Mouse (Mus musculus): ENCODE data around the gene Tom1l2. TPM values are rescaled to one million over a fixed set of nuclear protein-coding genes. Genes with fewer than 3 reads are reported as not detected.
A peak's percentile ranks its signal among the peaks of the same experiment; 100 is the strongest.

The Tom1l2 gene
- polyA plus RNA-seq, 1 experiment from 2014 or later: 28.7 TPM

DNA sequence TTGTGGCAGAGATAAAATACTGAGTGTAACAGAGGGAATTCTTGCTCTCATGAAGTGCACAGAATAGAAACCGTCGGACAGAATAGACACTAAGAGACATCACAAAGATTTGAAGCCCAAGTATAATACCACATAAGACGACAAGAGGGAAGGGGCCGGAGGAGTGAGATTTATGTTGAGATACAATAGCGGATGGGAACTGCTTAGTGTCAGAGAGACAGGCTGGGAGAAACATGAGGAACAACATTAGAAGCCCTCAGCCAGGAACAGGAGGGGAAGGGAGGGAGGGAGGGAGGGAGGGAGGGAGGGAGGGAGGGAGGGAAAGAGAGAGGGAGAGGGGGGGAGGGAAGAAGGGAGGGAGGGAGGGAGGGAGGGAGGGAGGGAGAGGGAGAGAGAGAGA, 74.9 kb downstream of the Tom1l2 start:
- Histone ChIP-seq H3K4me3 (no peak overlapping the region), H3K9me3 (no peaks in the 10 kb centered on the region), H3K4me2 (replicated peaks) (no peak overlapping the region), H3K4me1 (peaks cover 25% of the 10 kb centered on the region), H3K27me3 (no peaks in the 10 kb centered on the region), H3K36me3 (no peaks in the 10 kb centered on the region), H3K9ac (no peak overlapping the region), H3K27ac (no peak overlapping the region)
- 69% methylated on average over 5 of the region's 5 CpGs for WGBS
- ATAC-seq (ENCODE audit: insufficient number of reproducible peaks, insufficient read depth, low FRiP score, low TSS enrichment): no peak

DNA sequence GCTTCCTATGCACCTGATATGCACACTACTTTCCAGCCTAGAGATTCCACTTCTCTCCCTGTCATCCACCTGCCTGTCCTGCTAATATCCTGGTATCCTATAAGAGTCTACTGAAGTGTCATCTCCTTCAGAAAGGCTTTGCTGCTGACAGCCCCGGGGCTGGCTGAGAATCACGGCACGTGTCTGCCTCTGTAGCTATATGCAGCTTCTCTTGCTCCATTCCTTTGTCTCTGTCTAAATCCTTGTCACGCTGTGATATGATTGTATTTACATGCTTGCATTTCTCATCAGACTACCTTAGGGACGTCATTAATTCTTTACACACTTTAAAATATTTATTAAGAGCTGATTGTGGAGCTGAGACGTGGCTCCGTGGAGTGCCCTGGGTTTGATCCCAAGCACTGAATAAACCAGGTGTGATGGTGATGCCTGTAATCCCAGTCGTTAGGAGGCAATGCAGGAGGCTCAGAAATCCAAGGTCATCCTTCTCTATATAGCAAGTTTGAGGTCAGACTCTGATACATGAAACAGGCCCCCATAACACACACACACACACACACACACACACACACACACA, 75.5 kb downstream of the Tom1l2 start:
- H3K27me3 ChIP-seq: no peaks in the 10 kb centered on the region
- H3K4me3 ChIP-seq: no peak overlapping the region
- H3K9me3 ChIP-seq: no peaks in the 10 kb centered on the region
- peaks cover 26% of the 10 kb centered on the region for H3K4me1 ChIP-seq
- ATAC-seq (ENCODE audit: insufficient number of reproducible peaks, insufficient read depth, low FRiP score, low TSS enrichment): no peak
- 0 out of 2 replicates have a peak overlapping the region, but pooled peaks have one; percentile 7 for H3K27ac ChIP-seq
- H3K4me2 ChIP-seq (replicated peaks): no peak overlapping the region
- no peak overlapping the region for H3K9ac ChIP-seq
- WGBS: 74% methylated on average over 8 of the region's 8 CpGs
- no peaks in the 10 kb centered on the region for H3K36me3 ChIP-seq

DNA sequence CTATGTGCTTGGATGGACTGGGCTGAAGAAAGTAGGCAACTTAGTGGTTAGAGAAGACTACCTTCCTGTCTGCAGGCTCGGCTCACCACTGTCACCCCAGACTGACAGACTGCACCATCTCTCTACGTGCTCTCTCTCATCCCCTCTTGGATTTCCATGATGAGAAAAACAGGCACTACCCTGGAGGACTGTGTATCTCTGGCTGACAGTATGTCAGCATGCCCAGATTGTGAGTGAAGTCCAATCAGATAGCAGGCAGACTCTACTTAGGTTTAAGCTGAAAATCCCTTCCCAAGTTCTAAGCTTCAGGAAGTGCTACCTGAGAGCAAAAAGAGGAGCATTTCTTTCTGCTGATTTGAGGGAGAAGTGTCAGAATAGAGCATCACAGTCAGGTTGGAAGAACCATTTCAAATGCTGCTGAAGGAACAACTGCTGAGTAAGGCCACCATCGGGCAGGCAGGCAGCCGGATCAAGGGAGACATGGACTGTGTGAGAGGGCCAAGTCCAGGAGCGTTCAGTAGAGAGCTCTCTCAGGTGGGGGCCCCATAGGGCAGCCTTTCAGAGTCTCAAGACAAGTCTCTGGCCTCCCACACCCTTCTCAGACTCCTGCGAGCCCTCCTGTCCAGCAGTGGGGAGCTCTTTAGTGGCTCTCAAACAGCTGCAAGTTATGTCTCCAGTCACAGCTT, 76.2 kb downstream of the Tom1l2 start:
- H3K4me3 ChIP-seq: no peak overlapping the region
- no peaks in the 10 kb centered on the region for H3K36me3 ChIP-seq
- H3K9me3 ChIP-seq: no peaks in the 10 kb centered on the region
- 0 out of 2 replicates have a peak overlapping the region, but pooled peaks have one; percentile 7 for H3K27ac ChIP-seq
- H3K4me1 ChIP-seq: peaks cover 26% of the 10 kb centered on the region
- H3K27me3 ChIP-seq: no peaks in the 10 kb centered on the region
- no peak overlapping the region for H3K9ac ChIP-seq
- no peak overlapping the region for H3K4me2 ChIP-seq (replicated peaks)
- WGBS: 84% methylated on average over 6 of the region's 6 CpGs
- ATAC-seq (ENCODE audit: insufficient number of reproducible peaks, insufficient read depth, low FRiP score, low TSS enrichment): no peak

DNA sequence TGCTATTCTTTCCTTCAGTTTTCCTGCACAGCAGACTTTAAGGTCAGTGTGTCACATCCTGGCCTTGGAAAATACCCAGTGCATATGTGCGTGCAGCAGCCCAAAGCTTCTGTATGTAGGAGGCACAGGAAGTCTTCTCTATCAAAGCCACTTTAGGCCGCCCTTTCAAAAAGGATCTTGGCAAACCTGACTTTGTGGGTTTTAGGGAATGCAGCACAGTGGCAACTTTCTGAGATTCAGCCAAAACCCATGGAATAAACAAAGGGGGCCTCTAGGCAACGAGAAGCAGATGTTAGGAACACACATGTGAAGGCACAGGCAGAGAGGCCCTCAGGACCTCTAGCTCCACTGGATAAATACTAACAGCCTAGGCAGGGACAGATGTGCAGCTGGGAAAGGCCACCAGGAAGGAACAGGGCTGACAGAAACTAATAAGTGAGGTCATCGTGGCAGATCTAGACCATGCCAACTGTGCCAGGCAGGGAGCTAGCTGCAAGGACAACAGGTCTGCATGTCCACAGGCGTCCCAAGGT, 79.4 kb downstream of the Tom1l2 start:
- no peak overlapping the region for H3K4me3 ChIP-seq
- H3K9ac ChIP-seq: no peak overlapping the region; the same call in 1 of the 2 replicates
- H3K27me3 ChIP-seq: no peaks in the 10 kb centered on the region
- H3K4me2 ChIP-seq (replicated peaks): no peak overlapping the region; the same call in 1 of the 2 replicates
- peaks cover 22% of the 10 kb centered on the region for H3K4me1 ChIP-seq
- no peaks in the 10 kb centered on the region for H3K9me3 ChIP-seq
- H3K36me3 ChIP-seq: no peaks in the 10 kb centered on the region
- peak overlapping the region; percentile 84 for H3K27ac ChIP-seq
- WGBS: 20% methylated on average over 5 of the region's 5 CpGs
- peak; percentile 83 for ATAC-seq (ENCODE audit: insufficient number of reproducible peaks, insufficient read depth, low FRiP score, low TSS enrichment)

DNA sequence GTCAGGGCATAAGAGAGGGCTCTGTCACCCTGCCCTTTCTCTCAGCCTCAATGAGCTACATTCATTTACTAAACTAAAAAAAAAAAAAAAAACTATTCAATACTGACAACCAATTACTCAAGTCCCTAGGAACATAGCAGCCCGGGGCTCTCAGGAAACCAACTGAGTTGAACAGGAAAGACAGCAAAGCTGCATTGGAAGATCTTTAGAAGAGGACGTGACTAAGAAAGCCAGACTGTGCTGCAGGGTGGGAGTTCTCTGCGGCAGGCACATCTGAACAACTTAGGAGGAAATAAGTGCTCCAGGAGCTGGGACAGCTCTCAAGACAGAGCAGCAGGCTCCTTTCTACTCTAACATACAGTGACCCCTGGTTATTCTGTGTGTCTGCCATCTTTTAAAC, 84.1 kb downstream of the Tom1l2 start:
- Histone ChIP-seq H3K36me3 (no peaks in the 10 kb centered on the region), H3K4me3 (no peak overlapping the region), H3K4me2 (replicated peaks) (no peak overlapping the region), H3K9ac (no peak overlapping the region), H3K4me1 (peaks cover 9% of the 10 kb centered on the region), H3K27ac (no peak overlapping the region), H3K27me3 (no peaks in the 10 kb centered on the region), H3K9me3 (no peaks in the 10 kb centered on the region)
- 40% methylated on average over 3 of the region's 3 CpGs for WGBS
- no peak for ATAC-seq (ENCODE audit: insufficient number of reproducible peaks, insufficient read depth, low FRiP score, low TSS enrichment)

DNA sequence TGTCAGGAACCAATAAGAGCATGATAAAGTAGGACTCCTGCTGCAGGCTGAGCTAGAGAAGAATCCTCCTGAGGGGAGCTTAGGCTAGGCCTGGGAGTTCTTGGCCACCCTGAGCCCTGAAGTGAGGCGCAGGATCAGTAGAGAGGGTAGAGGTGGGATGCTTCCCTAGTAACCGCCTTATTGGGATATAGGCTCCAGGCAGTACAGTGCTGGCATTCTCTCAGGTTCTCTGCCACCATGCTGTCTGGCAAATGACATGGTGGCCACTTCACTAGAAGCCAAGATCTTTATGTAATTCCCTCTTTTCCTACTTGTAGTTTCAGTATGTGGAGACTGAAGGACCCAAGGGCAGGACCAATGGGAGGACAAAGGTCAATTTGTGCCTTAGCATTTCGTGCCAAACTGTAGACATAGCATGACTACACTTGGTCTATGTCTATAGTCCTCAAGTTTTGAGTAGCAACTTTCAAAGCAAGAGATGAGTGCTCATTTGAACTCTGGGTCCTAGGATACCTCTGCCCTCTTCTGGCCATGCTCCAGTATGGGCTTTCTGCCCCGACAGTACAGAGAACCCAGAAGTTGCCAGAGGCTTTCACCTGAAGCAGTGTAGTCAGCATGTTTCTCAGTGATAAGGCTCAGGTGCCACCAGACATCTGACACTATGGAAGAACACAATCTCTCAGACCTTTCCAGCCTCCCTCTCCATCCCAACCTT, 87.3 kb downstream of the Tom1l2 start:
- ATAC-seq (ENCODE audit: insufficient number of reproducible peaks, insufficient read depth, low FRiP score, low TSS enrichment): no peak

DNA sequence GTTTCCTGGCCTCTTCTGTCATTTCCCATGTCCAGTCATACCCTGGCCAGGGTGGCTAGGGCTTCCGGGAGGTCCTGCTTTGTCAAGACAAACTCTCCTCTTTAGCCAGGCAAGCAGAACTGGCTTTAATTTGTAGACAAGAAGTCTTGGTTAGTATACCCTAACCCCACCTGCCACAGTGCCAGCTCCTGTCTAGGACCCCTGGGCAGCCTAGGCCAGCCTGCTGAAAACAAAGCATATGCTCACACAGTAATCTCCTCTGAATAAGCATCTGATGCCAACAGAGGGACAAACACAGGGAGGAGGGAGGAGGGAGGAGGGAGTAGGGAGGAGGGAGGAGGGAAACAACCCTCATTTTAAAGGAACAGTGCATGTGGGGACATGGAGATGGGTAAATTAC, 88.1 kb downstream of the Tom1l2 start:
- H3K4me2 ChIP-seq (replicated peaks): no peak overlapping the region
- ATAC-seq (ENCODE audit: insufficient number of reproducible peaks, insufficient read depth, low FRiP score, low TSS enrichment): no peak
- H3K4me3 ChIP-seq: no peak overlapping the region
- 75% methylated on average over 1 of the region's 1 CpGs for WGBS
- H3K4me1 ChIP-seq: no peaks in the 10 kb centered on the region
- H3K27me3 ChIP-seq: no peaks in the 10 kb centered on the region
- no peak overlapping the region for H3K27ac ChIP-seq
- no peaks in the 10 kb centered on the region for H3K36me3 ChIP-seq
- H3K9ac ChIP-seq: no peak overlapping the region
- H3K9me3 ChIP-seq: no peaks in the 10 kb centered on the region

More for the DNA sequence above, 87.3 kb downstream of the Tom1l2 start:
- Histone ChIP-seq H3K36me3 (no peaks in the 10 kb centered on the region), H3K4me2 (replicated peaks) (no peak overlapping the region), H3K4me1 (no peaks in the 10 kb centered on the region), H3K9me3 (no peaks in the 10 kb centered on the region), H3K27ac (no peak overlapping the region), H3K27me3 (no peaks in the 10 kb centered on the region), H3K9ac (no peak overlapping the region), H3K4me3 (no peak overlapping the region)
- 87% methylated on average over 4 of the region's 4 CpGs for WGBS

DNA sequence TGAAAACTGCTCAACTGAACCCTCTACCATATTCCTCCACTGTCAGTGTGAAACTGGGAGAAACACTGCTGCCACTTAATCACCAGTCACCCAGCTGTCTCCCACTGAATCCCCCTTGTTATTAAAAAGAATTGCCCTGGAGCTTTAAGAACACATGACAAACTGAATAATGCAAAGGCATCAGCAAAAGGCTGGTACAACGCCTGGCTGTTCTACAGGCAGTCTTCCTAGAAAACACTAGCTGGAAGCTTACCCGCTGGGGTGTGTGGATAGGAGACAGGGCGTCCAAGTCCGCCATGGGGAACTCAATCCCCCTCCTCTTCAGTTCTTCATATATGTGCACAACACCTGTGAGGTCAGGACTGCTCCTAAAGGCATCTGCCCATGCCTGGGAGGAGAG, 90.3 kb downstream of the Tom1l2 start:
- H3K36me3 ChIP-seq: peaks cover 5% of the 10 kb centered on the region; the same call in 1 of the 2 replicates
- H3K9me3 ChIP-seq: no peaks in the 10 kb centered on the region
- 86% methylated on average over 4 of the region's 4 CpGs for WGBS
- no peak overlapping the region for H3K9ac ChIP-seq
- no peak overlapping the region for H3K27ac ChIP-seq
- H3K4me2 ChIP-seq (replicated peaks): no peak overlapping the region
- no peaks in the 10 kb centered on the region for H3K27me3 ChIP-seq
- no peaks in the 10 kb centered on the region for H3K4me1 ChIP-seq
- no peak for ATAC-seq (ENCODE audit: insufficient number of reproducible peaks, insufficient read depth, low FRiP score, low TSS enrichment)
- no peak overlapping the region for H3K4me3 ChIP-seq

DNA sequence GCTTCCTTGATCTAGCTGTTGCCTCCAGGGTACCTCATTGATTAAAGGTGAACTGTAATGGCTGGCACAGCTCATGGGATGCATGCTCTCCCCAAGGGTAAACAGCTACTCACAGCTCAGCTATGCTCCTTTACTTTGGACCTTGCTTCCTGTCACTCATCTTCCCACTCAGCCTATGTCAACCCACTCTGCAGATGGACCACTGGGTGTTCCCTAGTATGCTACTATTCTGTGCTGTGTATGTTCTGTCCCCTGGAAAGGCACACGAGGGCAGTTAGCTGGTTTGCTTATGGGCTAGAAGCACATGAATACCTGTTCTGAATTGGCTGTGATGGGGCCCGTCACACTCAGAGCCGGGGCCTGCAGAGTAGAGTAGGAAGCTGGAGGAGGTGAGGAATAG, 92.0 kb downstream of the Tom1l2 start:
- Histone ChIP-seq H3K27ac (no peak overlapping the region), H3K9ac (no peak overlapping the region), H3K4me1 (no peaks in the 10 kb centered on the region), H3K36me3 (peaks cover 9% of the 10 kb centered on the region; the same call in 1 of the 2 replicates), H3K27me3 (no peaks in the 10 kb centered on the region), H3K4me3 (no peak overlapping the region), H3K9me3 (no peaks in the 10 kb centered on the region), H3K4me2 (replicated peaks) (no peak overlapping the region)
- no peak for ATAC-seq (ENCODE audit: insufficient number of reproducible peaks, insufficient read depth, low FRiP score, low TSS enrichment)
- WGBS: 81% methylated on average over 3 of the region's 3 CpGs

DNA sequence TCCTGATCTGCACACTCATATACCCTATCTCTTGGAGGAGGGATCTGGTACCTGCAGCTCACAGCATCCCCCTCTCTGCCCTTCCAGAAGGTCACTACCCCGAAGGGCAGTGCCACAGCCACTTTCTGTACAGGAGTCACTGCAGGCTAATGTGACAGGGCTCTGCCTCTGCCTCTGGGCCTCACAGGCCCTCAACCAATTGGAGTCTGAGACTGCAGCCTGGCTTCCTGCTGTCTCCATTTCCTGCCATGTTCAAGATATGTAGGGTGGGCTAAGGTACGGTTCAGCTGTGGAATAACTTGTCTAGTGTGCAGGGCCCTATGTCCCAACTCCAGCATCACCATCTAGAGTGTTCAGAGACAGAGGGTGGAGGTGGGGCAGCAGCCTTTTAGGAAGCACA, 95.0 kb downstream of the Tom1l2 start:
- WGBS: 56% methylated on average over 2 of the region's 2 CpGs
- Histone ChIP-seq H3K9ac (no peak overlapping the region), H3K27me3 (no peaks in the 10 kb centered on the region), H3K4me3 (no peak overlapping the region), H3K4me2 (replicated peaks) (no peak overlapping the region), H3K4me1 (no peaks in the 10 kb centered on the region), H3K27ac (no peak overlapping the region), H3K36me3 (peaks cover 13% of the 10 kb centered on the region; the same call in 1 of the 2 replicates), H3K9me3 (no peaks in the 10 kb centered on the region)
- no peak for ATAC-seq (ENCODE audit: insufficient number of reproducible peaks, insufficient read depth, low FRiP score, low TSS enrichment)

DNA sequence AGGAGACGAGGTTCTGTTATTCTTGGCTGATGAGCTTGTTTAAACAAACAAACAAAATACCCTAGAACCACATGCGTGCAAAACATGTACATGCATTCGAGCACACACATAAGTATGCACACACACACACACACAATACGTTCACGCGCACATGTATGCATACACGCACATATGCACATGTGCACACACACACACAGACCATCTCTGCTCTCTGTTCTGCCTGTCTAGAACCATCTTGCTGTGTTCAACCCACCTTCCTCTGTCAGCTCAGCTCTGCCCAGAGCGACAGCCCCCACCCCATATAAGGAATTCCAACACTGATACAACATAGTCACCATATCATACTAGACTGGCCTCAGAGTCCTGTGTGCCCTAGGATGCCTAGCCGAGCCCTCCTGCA, 96.0 kb downstream of the Tom1l2 start:
- Histone ChIP-seq H3K27me3 (no peaks in the 10 kb centered on the region), H3K4me1 (peaks cover 3% of the 10 kb centered on the region; the same call in 1 of the 2 replicates), H3K4me3 (no peak overlapping the region), H3K36me3 (peaks cover 13% of the 10 kb centered on the region; the same call in 1 of the 2 replicates), H3K9me3 (no peaks in the 10 kb centered on the region), H3K9ac (no peak overlapping the region), H3K4me2 (replicated peaks) (no peak overlapping the region), H3K27ac (no peak overlapping the region)
- WGBS: 86% methylated on average over 9 of the region's 9 CpGs
- ATAC-seq (ENCODE audit: insufficient number of reproducible peaks, insufficient read depth, low FRiP score, low TSS enrichment): no peak

Measured in embryonic facial prominence, embryonic 12.5 days (tissue).